Mouse (Mus musculus) monocyte, adult 5-6 weeks (primary cell): ENCODE measurements around the gene Celf2. TPM values are rescaled to one million over a fixed set of nuclear protein-coding genes. Genes with fewer than 3 reads are reported as not detected.

Experiments used
- ATAC-seq: fragments of 153-309, 156-312 bp; replicated peaks from 2 replicates; pipeline ENCODE4 v1.8.0; 2017; ENCODE audit warnings: mild to moderate bottlenecking; ENCODE audit not compliant: low TSS enrichment, insufficient number of reproducible peaks, severe bottlenecking, poor library complexity, low FRiP score
- total RNA-seq: library from RNA; stranded (forward); fragments of 200-1000, 200-491, 200-594 nt; gene quantifications from 3 replicates; pipeline ENCODE4 v1.2.3, GENCODE M21; 2017

Celf2 gene
- total RNA-seq, 1 experiment from 2014 or later: 106 TPM

GRCm38 (mm10) chr2:6705929-6706739 is 803.2 kb downstream of the Celf2 start:
- peak; percentile 28 for ATAC-seq

- peak; percentile 61 for ATAC-seq
Measured at GRCm38 (mm10) chr2:6705475-6705874, 803.9 kb downstream of the Celf2 start.

- ATAC-seq: peak; percentile 42; the same call in 1 of the 2 replicates
Measured at GRCm38 (mm10) chr2:6704804-6705203, 804.6 kb downstream of the Celf2 start.

- ATAC-seq: no peak
Measured at GRCm38 (mm10) chr2:6704342-6704741, 805.0 kb downstream of the Celf2 start.

- ATAC-seq: no peak
Measured at GRCm38 (mm10) chr2:6696326-6696725, 813.0 kb downstream of the Celf2 start.

GRCm38 (mm10) chr2:6695353-6695951 is 813.9 kb downstream of the Celf2 start:
- no peak for ATAC-seq

- 0 out of 2 replicates have a peak, but pooled peaks have one; percentile 22 for ATAC-seq
Measured at GRCm38 (mm10) chr2:6689689-6690088, 819.7 kb downstream of the Celf2 start.

- no peak for ATAC-seq
Measured at GRCm38 (mm10) chr2:6678231-6678630, 831.1 kb downstream of the Celf2 start.

- ATAC-seq: no peak
Measured at GRCm38 (mm10) chr2:6677457-6677856, 831.9 kb downstream of the Celf2 start.

GRCm38 (mm10) chr2:6674401-6674800 is 835.0 kb downstream of the Celf2 start:
- peak; percentile 50; the same call in 1 of the 2 replicates for ATAC-seq

- ATAC-seq: no peak
Measured at GRCm38 (mm10) chr2:6673418-6673817, 835.9 kb downstream of the Celf2 start.

- ATAC-seq: no peak
Measured at GRCm38 (mm10) chr2:6667611-6668010, 841.8 kb downstream of the Celf2 start.

GRCm38 (mm10) chr2:6659834-6660233 is 849.5 kb downstream of the Celf2 start:
- ATAC-seq: no peak

- no peak for ATAC-seq
Measured at GRCm38 (mm10) chr2:6653719-6654118, 855.6 kb downstream of the Celf2 start.

GRCm38 (mm10) chr2:6651697-6652096 is 857.7 kb downstream of the Celf2 start:
- no peak for ATAC-seq

GRCm38 (mm10) chr2:6648877-6649276 is 860.5 kb downstream of the Celf2 start:
- no peak for ATAC-seq

- ATAC-seq: no peak
Measured at GRCm38 (mm10) chr2:6647028-6647427, 862.3 kb downstream of the Celf2 start.

GRCm38 (mm10) chr2:6646325-6646724 is 863.0 kb downstream of the Celf2 start:
- no peak for ATAC-seq

GRCm38 (mm10) chr2:6642222-6642850 is 867.0 kb downstream of the Celf2 start:
- ATAC-seq: peak; percentile 54; the same call in 1 of the 2 replicates

GRCm38 (mm10) chr2:6639370-6639769 is 870.0 kb downstream of the Celf2 start:
- no peak for ATAC-seq
